Mouse (Mus musculus) cerebellum, adult 18-20 months (tissue): ENCODE data around the gene Shank2.

ENCODE experiments used
- DNase-seq, 2 experiments: peaks; one replicate each; pipeline ENCODE4 v3.0.0; 2021

Gene Shank2

GRCm38 (mm10) chr7:144108141-144108540, 106.4 kb downstream of the Shank2 start:
- no peak for DNase-seq

GRCm38 (mm10) chr7:144111026-144111604, 109.4 kb downstream of the Shank2 start:
- DNase-seq: no peak

- no peak for DNase-seq
These were observed 110.3 kb downstream of the Shank2 start for GRCm38 (mm10) chr7:144111981-144112380.

GRCm38 (mm10) chr7:144114230-144114629, 112.5 kb downstream of the Shank2 start:
- DNase-seq: no peak

- no peak for DNase-seq
These were observed 117.8 kb downstream of the Shank2 start for GRCm38 (mm10) chr7:144119562-144119961.

GRCm38 (mm10) chr7:144132699-144133387, 131.1 kb downstream of the Shank2 start:
- DNase-seq: no peak

GRCm38 (mm10) chr7:144133388-144133998, 131.8 kb downstream of the Shank2 start:
- no peak for DNase-seq

- peak in 1 of 2 experiments; percentile 18 for DNase-seq
These were observed 133.0 kb downstream of the Shank2 start for GRCm38 (mm10) chr7:144134699-144135098.

- no peak for DNase-seq
These were observed 136.1 kb downstream of the Shank2 start for GRCm38 (mm10) chr7:144137827-144138226.

GRCm38 (mm10) chr7:144138476-144138875, 136.7 kb downstream of the Shank2 start:
- DNase-seq: no peak

GRCm38 (mm10) chr7:144139691-144140090, 138.0 kb downstream of the Shank2 start:
- no peak for DNase-seq

- DNase-seq: no peak
These were observed 138.7 kb downstream of the Shank2 start for GRCm38 (mm10) chr7:144140470-144140869.

GRCm38 (mm10) chr7:144142036-144142435, 140.3 kb downstream of the Shank2 start:
- DNase-seq: no peak

- DNase-seq: no peak
These were observed 142.2 kb downstream of the Shank2 start for GRCm38 (mm10) chr7:144143941-144144340.

GRCm38 (mm10) chr7:144148111-144148510, 146.4 kb downstream of the Shank2 start:
- no peak for DNase-seq

- DNase-seq: no peak
These were observed 151.4 kb downstream of the Shank2 start for GRCm38 (mm10) chr7:144153124-144153523.

GRCm38 (mm10) chr7:144153682-144154081, 152.0 kb downstream of the Shank2 start:
- no peak for DNase-seq

- peak; percentile 27 to 28 for DNase-seq
These were observed 156.2 kb downstream of the Shank2 start for GRCm38 (mm10) chr7:144157936-144158335.

- no peak for DNase-seq
These were observed 157.8 kb downstream of the Shank2 start for GRCm38 (mm10) chr7:144159556-144159955.

- DNase-seq: no peak
These were observed 158.3 kb downstream of the Shank2 start for GRCm38 (mm10) chr7:144160066-144160465.

GRCm38 (mm10) chr7:144160646-144161249, 159.0 kb downstream of the Shank2 start:
- DNase-seq: no peak

GRCm38 (mm10) chr7:144170272-144170671, 168.5 kb downstream of the Shank2 start:
- no peak for DNase-seq

- DNase-seq: no peak
These were observed 169.0 kb downstream of the Shank2 start for GRCm38 (mm10) chr7:144170686-144171085.

GRCm38 (mm10) chr7:144173869-144174268, 172.1 kb downstream of the Shank2 start:
- no peak for DNase-seq
